ENCODE assay signal across 12 mouse cellular contexts in the genomic region with DNA sequence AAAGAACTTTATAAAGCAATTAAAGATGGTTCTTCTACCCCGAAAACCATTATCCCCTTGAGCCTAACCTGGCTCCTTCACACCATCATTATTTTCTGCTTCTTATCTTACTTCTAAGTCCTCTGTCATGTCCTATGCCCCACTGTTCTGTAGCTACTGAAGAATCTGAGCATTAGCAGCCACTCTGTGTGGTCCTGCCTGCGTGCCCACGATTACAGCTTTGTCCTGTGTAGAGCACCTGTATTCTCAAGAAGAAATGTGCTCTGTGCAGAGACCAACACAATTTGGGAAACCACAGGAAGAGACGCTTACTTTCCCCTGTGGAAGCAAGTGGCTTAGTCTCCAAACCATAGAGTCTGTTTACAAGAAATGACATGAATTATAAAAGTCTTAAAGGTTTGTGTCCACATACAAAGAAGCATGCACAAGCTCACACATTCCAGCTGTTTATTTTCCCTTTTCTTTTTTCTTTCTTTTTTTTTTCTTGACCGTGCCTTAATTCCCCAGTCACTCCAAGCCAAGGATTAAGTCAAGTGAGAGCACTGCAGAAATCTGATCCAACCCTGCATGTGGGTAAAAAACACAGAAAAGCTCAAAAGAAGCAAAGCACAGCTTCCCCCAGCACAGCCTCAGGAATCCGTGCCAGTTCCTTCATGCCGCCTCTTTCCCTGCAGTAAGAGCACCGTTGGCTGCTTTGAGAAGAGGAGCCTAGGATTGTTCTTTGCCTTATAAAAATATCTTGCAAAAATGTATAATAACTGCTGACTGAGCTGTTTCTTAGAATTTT.
DNase-seq lines count a peak whose midpoint lies in the region; ATAC-seq and TF ChIP-seq lines count a peak whose summit lies in the region.
"Had no signal": no experiment of that assay in that cellular context is flagged by ENCODE, and none has a peak within 500 bp of the region (broad histone marks: within the 10 kb centered on the region; RNA-seq: fewer than 3 reads in every experiment).

No protein-coding gene starts in this region.

- H3K4me2 ChIP-seq in forebrain, postnatal 0 days (ENCODE audit: low read depth) = no peak overlapping the region
- H3K4me2 ChIP-seq: liver, embryonic 15.5 days had no signal

- no peak for TF ChIP-seq CTCF in forebrain, postnatal 0 days (IDR thresholded peaks at IDR 0.05; ENCODE audit: low read depth)

- H3K36me3 ChIP-seq in forebrain, postnatal 0 days (ENCODE audit: insufficient read depth) = no peaks in the 10 kb centered on the region
- H3K36me3 ChIP-seq: liver, embryonic 15.5 days had no signal

- no peak overlapping the region for H3K27ac ChIP-seq in forebrain, postnatal 0 days (ENCODE audit: low read depth, low read length)
- H3K27ac ChIP-seq: liver, embryonic 15.5 days had no signal

- 28% methylated on average over 8 of the region's 8 CpGs for WGBS in forebrain, postnatal 0 days

- no peak overlapping the region for H3K4me3 ChIP-seq in forebrain, postnatal 0 days (ENCODE audit: low read depth, low read length)
- H3K4me3 ChIP-seq: liver, embryonic 15.5 days; myocyte had no signal

- DNase-seq in embryo, embryonic 10 days (ENCODE audit: low spot score) = peak; percentile 17
- DNase-seq in embryo, embryonic 9.5 days (ENCODE audit: extremely low spot score) = no peak
- peak; percentile 15 for DNase-seq in left cerebral cortex, postnatal 4 days
- DNase-seq in left cerebral cortex, adult 11 months (ENCODE audit: low spot score) = no peak
- peak; percentile 32 for DNase-seq in embryo, embryonic 10.5 days (ENCODE audit: low spot score)
- DNase-seq in forebrain, postnatal 0 days = peak; percentile 27
- DNase-seq in thymus, postnatal 4 days = no peak
- DNase-seq in ovary, postnatal 36 days (ENCODE audit: low spot score) = no peak
- DNase-seq: heart, postnatal 4 days had no signal

- no peaks in the 10 kb centered on the region for H3K9me3 ChIP-seq in forebrain, postnatal 0 days (ENCODE audit: low read length)
- H3K9me3 ChIP-seq: liver, embryonic 15.5 days had no signal

- no peak overlapping the region for H3K9ac ChIP-seq in forebrain, postnatal 0 days
- H3K9ac ChIP-seq: liver, embryonic 15.5 days had no signal

- intact Hi-C loops in left cerebral cortex, postnatal 4 days (cut with DNase I) = no loop called here

- ATAC-seq in forebrain, postnatal 0 days = no peak
- ATAC-seq: intestine, embryonic 16.5 days had no signal

- H3K4me1 ChIP-seq in forebrain, postnatal 0 days (ENCODE audit: insufficient read depth) = no peaks in the 10 kb centered on the region
- H3K4me1 ChIP-seq: liver, embryonic 15.5 days had no signal

- no peaks in the 10 kb centered on the region for H3K27me3 ChIP-seq in forebrain, postnatal 0 days (ENCODE audit: insufficient read depth, low read length)
- H3K27me3 ChIP-seq: liver, embryonic 15.5 days had no signal

Comparison
In these comparisons a context has a peak if more than half of its experiments do, and no peak if none do; other contexts are left out.
1. DNase-seq: peak in embryo, embryonic 10 days (single experiment), left cerebral cortex, postnatal 4 days (single experiment), embryo, embryonic 10.5 days (single experiment) and forebrain, postnatal 0 days (single experiment); none in embryo, embryonic 9.5 days (single experiment), left cerebral cortex, adult 11 months (single experiment), thymus, postnatal 4 days (single experiment) and ovary, postnatal 36 days (single experiment).